In genomic region chr9:50822216-50822615, GRCm38 (mm10) we compare ENCODE assay signal across 17 mouse cellular contexts.
"Had no signal": no experiment of that assay in that cellular context is flagged by ENCODE, and none has a peak within 500 bp of the region (broad histone marks: within the 10 kb centered on the region; RNA-seq: fewer than 3 reads in every experiment).

No protein-coding gene starts in this region.

- H3K4me2 ChIP-seq: lung, embryonic 15.5 days; midbrain, embryonic 11.5 days; stomach, embryonic 15.5 days had no signal

- ATAC-seq: inflammation-experienced regulatory T-cells, adult 6 months; intestine, embryonic 16.5 days had no signal

- H3K27me3 ChIP-seq: lung, embryonic 15.5 days; stomach, embryonic 15.5 days had no signal

- DNase-seq: kidney, adult 18-20 months; kidney, adult 9 months; layer of hippocampus, postnatal 36 days; lung, adult 18-20 months; lung, postnatal 10 days; lung, postnatal 4 days; midbrain, embryonic 14.5 days; right cerebral cortex, postnatal 14 days; spleen, adult 18-20 months; thymus, postnatal 25 days had no signal

- H3K9ac ChIP-seq: lung, embryonic 15.5 days; stomach, embryonic 15.5 days had no signal

- H3K9me3 ChIP-seq: lung, embryonic 15.5 days; stomach, embryonic 15.5 days had no signal

- H3K27ac ChIP-seq: kidney, postnatal 0 days; left cerebral cortex, adult 2 months; lung, embryonic 15.5 days; stomach, embryonic 15.5 days had no signal

- H3K4me1 ChIP-seq: lung, embryonic 15.5 days; stomach, embryonic 15.5 days had no signal

- H3K4me3 ChIP-seq: left cerebral cortex, adult 2 months; lung, embryonic 15.5 days; stomach, embryonic 15.5 days had no signal
